Mouse (Mus musculus): ENCODE measurements around the gene 1700029P11Rik.

- TF ChIP-seq POLR2A (IDR thresholded peaks at IDR 0.05; ENCODE audit: insufficient read depth, low read depth, low read length) (no peak), CTCF (IDR thresholded peaks at IDR 0.05; ENCODE audit: insufficient read depth, low read depth, low read length) (no peak)
Measured at GRCm38 (mm10) chr15:81939157-81939715, 41.1 kb upstream of the 1700029P11Rik start.

Measured in olfactory bulb, adult 2 months (tissue).